Mouse (Mus musculus): ENCODE measurements at regions not wholly inside any gene's neighbourhood (a gene's known extent, or its start where the extent isn't known, plus 50 kb on each side); places are given as distances from the start of the nearest gene placed in this dataset.

- no peak for ATAC-seq (ENCODE audit: low TSS enrichment)
These were observed 60.9 kb downstream of the Psmg1 start for GRCm38 (mm10) chr16:95929700-95930435.

GRCm38 (mm10) chr16:95928290-95929260 is 62.2 kb downstream of the Psmg1 start:
- ATAC-seq (ENCODE audit: low TSS enrichment), result no peak

GRCm38 (mm10) chr16:95926558-95926957 is 64.2 kb downstream of the Psmg1 start:
- no peak for ATAC-seq (ENCODE audit: low TSS enrichment)

- ATAC-seq (ENCODE audit: low TSS enrichment), result no peak
These were observed 66.0 kb downstream of the Psmg1 start for GRCm38 (mm10) chr16:95924716-95925115.

- ATAC-seq (ENCODE audit: low TSS enrichment), result no peak
These were observed 66.8 kb downstream of the Psmg1 start for GRCm38 (mm10) chr16:95923991-95924390.

GRCm38 (mm10) chr16:95922369-95922934 is 68.3 kb downstream of the Psmg1 start:
- ATAC-seq (ENCODE audit: low TSS enrichment), result no peak

GRCm38 (mm10) chr16:95921169-95921568 is 69.6 kb downstream of the Psmg1 start:
- no peak for ATAC-seq (ENCODE audit: low TSS enrichment)

GRCm38 (mm10) chr16:95918651-95919425 is 71.9 kb downstream of the Psmg1 start:
- peak; percentile 94 for ATAC-seq (ENCODE audit: low TSS enrichment)

- no peak for ATAC-seq (ENCODE audit: low TSS enrichment)
These were observed 72.9 kb downstream of the Psmg1 start for GRCm38 (mm10) chr16:95917635-95918407.

- ATAC-seq (ENCODE audit: low TSS enrichment), result peak; percentile 62; the same call in 1 of the 2 replicates
These were observed 76.9 kb downstream of the Psmg1 start for GRCm38 (mm10) chr16:95913879-95914278.

- no peak for ATAC-seq (ENCODE audit: low TSS enrichment)
These were observed 86.1 kb downstream of the Psmg1 start for GRCm38 (mm10) chr16:95904531-95905165.

- ATAC-seq (ENCODE audit: low TSS enrichment), result no peak
These were observed 87.3 kb downstream of the Psmg1 start for GRCm38 (mm10) chr16:95903383-95903913.

GRCm38 (mm10) chr16:95902177-95902576 is 88.6 kb downstream of the Psmg1 start:
- ATAC-seq (ENCODE audit: low TSS enrichment), result no peak

GRCm38 (mm10) chr16:95901388-95901787 is 89.4 kb downstream of the Psmg1 start:
- ATAC-seq (ENCODE audit: low TSS enrichment), result no peak

GRCm38 (mm10) chr16:95900181-95900580 is 90.6 kb downstream of the Psmg1 start:
- ATAC-seq (ENCODE audit: low TSS enrichment), result no peak

- ATAC-seq (ENCODE audit: low TSS enrichment), result no peak
These were observed 91.1 kb downstream of the Psmg1 start for GRCm38 (mm10) chr16:95899672-95900071.

GRCm38 (mm10) chr16:95897843-95898242 is 92.9 kb downstream of the Psmg1 start:
- no peak for ATAC-seq (ENCODE audit: low TSS enrichment)

- ATAC-seq (ENCODE audit: low TSS enrichment), result no peak
These were observed 94.6 kb downstream of the Psmg1 start for GRCm38 (mm10) chr16:95896126-95896525.

GRCm38 (mm10) chr16:95893534-95894290 is 97.0 kb downstream of the Psmg1 start:
- ATAC-seq (ENCODE audit: low TSS enrichment), result no peak
